Mouse (Mus musculus) T-helper 17 cell (primary cell): ENCODE data around the gene Setd1b.
"Not testable (repeated sequence)": the region's sequence is repeated elsewhere in the genome, so short reads cannot be mapped to it uniquely, and the experiment has no call there.

Experiments
- in situ Hi-C, 2 experiments: fragments of 300-600 bp; cut with MboI, MseI; formaldehyde crosslinking; loops; 1 replicate in 1 of 2; 2 replicates in 1 of 2; pipeline ENCODE4 v1.15.1; 2025; ENCODE audit warnings: high pct_unique_total_duplicates in 2 of 2

Gene Setd1b

GRCm38 (mm10) chr5:123192606-123193150, 50.7 kb downstream of the Setd1b start:
- in situ Hi-C loops = no loop called here

GRCm38 (mm10) chr5:123193436-123193835, 51.4 kb downstream of the Setd1b start:
- in situ Hi-C loops = no loop called here

- in situ Hi-C loops = no loop called here
Observed at GRCm38 (mm10) chr5:123194856-123195255, 52.9 kb downstream of the Setd1b start.

GRCm38 (mm10) chr5:123195500-123196000, 53.6 kb downstream of the Setd1b start:
- in situ Hi-C loops = no loop called here

GRCm38 (mm10) chr5:123196746-123197145, 54.8 kb downstream of the Setd1b start:
- in situ Hi-C loops = no loop called here

GRCm38 (mm10) chr5:123198523-123198922, 56.5 kb downstream of the Setd1b start:
- in situ Hi-C loops = no loop called here

GRCm38 (mm10) chr5:123200816-123201522, 59.0 kb downstream of the Setd1b start:
- in situ Hi-C loops = not testable (repeated sequence)

GRCm38 (mm10) chr5:123201523-123201892, 59.5 kb downstream of the Setd1b start:
- in situ Hi-C loops = no loop called here

GRCm38 (mm10) chr5:123201987-123202386, 60.0 kb downstream of the Setd1b start:
- in situ Hi-C loops = no loop called here

GRCm38 (mm10) chr5:123202771-123203170, 60.8 kb downstream of the Setd1b start:
- in situ Hi-C loops = not testable (repeated sequence)

GRCm38 (mm10) chr5:123203591-123203990, 61.6 kb downstream of the Setd1b start:
- in situ Hi-C loops = not testable (repeated sequence)
